Mouse (Mus musculus) MEL-GATA-1-ER (cell line): Measurements from ENCODE around the gene Nhp2.
"Not testable (repeated sequence)": the region's sequence is repeated elsewhere in the genome, so short reads cannot be mapped to it uniquely, and the experiment has no call there.

Experiments used
- DNase-seq: peaks from one replicate; pipeline ENCODE4 v3.0.0-alpha.2; 2012; ENCODE audit warnings: low read depth; ENCODE audit errors: extremely low read depth

The Nhp2 gene

GRCm38 (mm10) chr11:51656798-51657521 is 37.4 kb downstream of the Nhp2 start:
- no peak for DNase-seq

- no peak for DNase-seq
These were observed 38.8 kb downstream of the Nhp2 start for GRCm38 (mm10) chr11:51658291-51658690.

- DNase-seq = no peak
These were observed 39.2 kb downstream of the Nhp2 start for GRCm38 (mm10) chr11:51658705-51659104.

- DNase-seq = no peak
These were observed 42.4 kb downstream of the Nhp2 start for GRCm38 (mm10) chr11:51661867-51662365.

- no peak for DNase-seq
These were observed 43.1 kb downstream of the Nhp2 start for GRCm38 (mm10) chr11:51662632-51663031.

- DNase-seq = not testable (repeated sequence)
These were observed 45.2 kb downstream of the Nhp2 start for GRCm38 (mm10) chr11:51664747-51665146.

- DNase-seq = no peak
These were observed 51.3 kb downstream of the Nhp2 start for GRCm38 (mm10) chr11:51670846-51671245.

GRCm38 (mm10) chr11:51671376-51671775 is 51.8 kb downstream of the Nhp2 start:
- no peak for DNase-seq

GRCm38 (mm10) chr11:51673291-51673690 is 53.8 kb downstream of the Nhp2 start:
- DNase-seq = no peak
